Mouse (Mus musculus) heart, postnatal 25 days (tissue): ENCODE data around the gene Gucy2f. TPM values are rescaled to one million over a fixed set of nuclear protein-coding genes. Genes with fewer than 3 reads are reported as not detected.

Experiments
- total RNA-seq, 2 experiments: library from RNA; stranded (reverse); gene quantifications; 2 replicates each; pipeline ENCODE4 v1.2.3; 2021

Gucy2f gene
- total RNA-seq, 2 experiments from 2014 or later, result not detected

Other genes with a start within 250 kb of the Gucy2f start
- 1 to 10 TPM; 5.9 to 7.5 TPM for gene Nxt2, start 29.8 kb upstream of the Gucy2f start, total RNA-seq
- under 1 TPM; 0.16 to 0.50 TPM for gene Kcne1l, start 109.4 kb upstream of the Gucy2f start, total RNA-seq
- 10 to 100 TPM in 1 of 2 experiments, 1 to 10 TPM in 1; 9.1 to 11.5 TPM for gene Acsl4, start 193.6 kb upstream of the Gucy2f start, total RNA-seq